Mouse (Mus musculus): ENCODE measurements at regions not wholly inside any gene's neighbourhood (a gene's known extent, or its start where the extent isn't known, plus 50 kb on each side); places are given as distances from the start of the nearest gene placed in this dataset.

DNA sequence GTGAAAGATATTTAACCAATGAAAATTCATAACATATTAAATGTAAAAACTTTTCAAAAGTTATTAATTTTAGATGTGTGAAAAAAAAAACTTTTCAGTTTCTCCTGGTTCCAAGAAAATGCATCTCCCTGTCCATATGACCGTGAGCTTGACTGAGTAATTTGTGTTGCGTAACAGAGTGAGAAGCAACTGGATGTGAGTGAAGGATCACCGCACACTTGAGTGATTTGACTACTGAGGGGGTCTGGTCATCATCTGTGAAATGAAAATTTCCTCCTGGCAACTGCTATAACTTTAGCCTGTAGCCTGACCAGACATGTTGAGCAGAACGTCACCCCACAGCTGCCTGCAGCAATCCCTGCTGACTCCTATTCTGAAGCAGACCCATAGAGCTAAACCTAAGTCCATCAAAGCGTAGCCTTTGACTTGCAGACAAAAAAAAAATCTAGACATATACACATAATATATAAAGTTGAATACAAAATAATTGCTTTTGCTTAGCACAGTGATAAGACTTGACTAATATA, 461.2 kb downstream of the Brinp3 start:
- Histone ChIP-seq H3K27me3 (ENCODE audit: control insufficient read depth, insufficient read depth, low read depth, low read length) (no peaks in the 10 kb centered on the region), H3K27ac (ENCODE audit: low read length) (no peak overlapping the region), H3K4me1 (ENCODE audit: control insufficient read depth, insufficient read depth, low read length) (no peaks in the 10 kb centered on the region), H3K4me3 (ENCODE audit: low read depth, low read length) (no peak overlapping the region), H3K4me2 (ENCODE audit: low read length) (no peak overlapping the region), H3K9me3 (replicated peaks; ENCODE audit: control insufficient read depth, low read length, poor library complexity, severe bottlenecking) (no peaks in the 10 kb centered on the region), H3K9ac (ENCODE audit: low read depth, low read length) (no peak overlapping the region), H3K36me3 (ENCODE audit: control insufficient read depth, insufficient read depth, low read length) (no peaks in the 10 kb centered on the region)
- WGBS, result 81% methylated on average over 5 of the region's 5 CpGs
- ATAC-seq, result no peak

DNA sequence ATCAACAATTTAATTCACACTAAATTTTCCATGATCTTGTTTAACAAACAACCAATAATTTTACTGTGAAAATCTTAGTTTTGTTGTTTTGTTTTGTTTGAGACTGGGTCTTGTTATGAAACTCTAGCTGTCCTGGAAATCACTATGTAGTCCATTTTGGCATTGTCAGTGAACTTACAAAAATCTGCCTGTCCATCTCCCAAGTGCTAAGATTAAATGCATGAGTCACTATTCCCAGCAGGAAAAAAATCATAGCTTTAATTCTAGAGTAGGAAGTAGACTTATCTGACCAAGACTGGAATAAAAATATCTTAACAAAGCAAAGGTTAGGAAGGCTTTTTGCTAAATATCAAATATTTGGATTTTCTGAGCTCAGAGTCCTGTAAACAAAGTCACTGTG, 461.8 kb downstream of the Brinp3 start:
- Histone ChIP-seq H3K36me3 (ENCODE audit: control insufficient read depth, insufficient read depth, low read length) (no peaks in the 10 kb centered on the region), H3K4me2 (ENCODE audit: low read length) (no peak overlapping the region), H3K27ac (ENCODE audit: low read length) (no peak overlapping the region), H3K9me3 (replicated peaks; ENCODE audit: control insufficient read depth, low read length, poor library complexity, severe bottlenecking) (no peaks in the 10 kb centered on the region), H3K4me1 (ENCODE audit: control insufficient read depth, insufficient read depth, low read length) (no peaks in the 10 kb centered on the region), H3K9ac (ENCODE audit: low read depth, low read length) (no peak overlapping the region), H3K4me3 (ENCODE audit: low read depth, low read length) (no peak overlapping the region), H3K27me3 (ENCODE audit: control insufficient read depth, insufficient read depth, low read depth, low read length) (no peaks in the 10 kb centered on the region)
- no peak for ATAC-seq

DNA sequence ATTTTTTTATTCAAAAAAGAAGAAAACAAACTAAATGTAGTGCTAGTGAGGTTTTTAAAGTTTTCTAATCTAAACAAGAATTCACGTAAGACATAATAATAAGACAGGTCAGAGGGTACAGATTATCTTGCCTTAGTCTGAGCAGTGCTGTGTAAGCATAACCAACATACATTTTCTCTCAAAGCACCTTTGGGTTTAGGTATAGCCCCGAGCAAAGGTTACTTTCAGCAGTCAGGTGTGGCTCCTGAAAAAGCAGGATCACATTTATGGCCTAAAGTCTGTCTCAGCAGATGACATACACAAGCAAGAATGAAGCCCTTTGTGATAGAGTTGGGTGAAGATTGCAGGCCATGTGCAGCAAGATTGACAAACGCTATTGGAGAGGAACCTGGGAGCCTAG, 465.9 kb downstream of the Brinp3 start:
- ATAC-seq, result no peak
- Histone ChIP-seq H3K27ac (ENCODE audit: low read length) (no peak overlapping the region), H3K36me3 (ENCODE audit: control insufficient read depth, insufficient read depth, low read length) (no peaks in the 10 kb centered on the region), H3K27me3 (ENCODE audit: control insufficient read depth, insufficient read depth, low read depth, low read length) (no peaks in the 10 kb centered on the region), H3K4me2 (ENCODE audit: low read length) (no peak overlapping the region), H3K4me3 (ENCODE audit: low read depth, low read length) (no peak overlapping the region), H3K9ac (ENCODE audit: low read depth, low read length) (no peak overlapping the region), H3K9me3 (replicated peaks; ENCODE audit: control insufficient read depth, low read length, poor library complexity, severe bottlenecking) (no peaks in the 10 kb centered on the region), H3K4me1 (ENCODE audit: control insufficient read depth, insufficient read depth, low read length) (no peaks in the 10 kb centered on the region)
- 84% methylated on average over 3 of the region's 3 CpGs for WGBS

DNA sequence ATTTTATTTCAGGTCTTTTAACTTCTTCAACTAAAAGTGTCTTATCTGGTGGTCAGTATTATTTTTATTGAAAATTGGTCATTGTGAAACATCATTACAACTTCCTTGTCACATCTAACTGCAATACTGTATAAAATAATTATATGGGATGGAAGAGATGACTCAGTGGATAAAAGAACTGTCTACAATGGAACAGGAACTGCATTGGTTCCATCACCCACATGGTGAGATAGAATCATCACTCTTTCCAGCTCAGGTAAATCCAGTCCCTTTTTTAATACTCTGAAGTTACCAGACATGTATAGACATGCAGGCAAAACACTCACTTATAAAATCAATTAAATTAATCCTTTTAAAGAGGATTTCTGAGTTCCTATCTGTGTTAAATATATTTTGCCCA, 473.0 kb downstream of the Brinp3 start:
- no peaks in the 10 kb centered on the region for H3K36me3 ChIP-seq (ENCODE audit: control insufficient read depth, insufficient read depth, low read length)
- no peak overlapping the region for H3K4me2 ChIP-seq (ENCODE audit: low read length)
- no peak for ATAC-seq
- no peak overlapping the region for H3K27ac ChIP-seq (ENCODE audit: low read length)
- H3K9ac ChIP-seq (ENCODE audit: low read depth, low read length), result no peak overlapping the region
- no peaks in the 10 kb centered on the region for H3K9me3 ChIP-seq (replicated peaks; ENCODE audit: control insufficient read depth, low read length, poor library complexity, severe bottlenecking)
- no peak overlapping the region for H3K4me3 ChIP-seq (ENCODE audit: low read depth, low read length)
- no peaks in the 10 kb centered on the region for H3K27me3 ChIP-seq (ENCODE audit: control insufficient read depth, insufficient read depth, low read depth, low read length)
- H3K4me1 ChIP-seq (ENCODE audit: control insufficient read depth, insufficient read depth, low read length), result no peaks in the 10 kb centered on the region

DNA sequence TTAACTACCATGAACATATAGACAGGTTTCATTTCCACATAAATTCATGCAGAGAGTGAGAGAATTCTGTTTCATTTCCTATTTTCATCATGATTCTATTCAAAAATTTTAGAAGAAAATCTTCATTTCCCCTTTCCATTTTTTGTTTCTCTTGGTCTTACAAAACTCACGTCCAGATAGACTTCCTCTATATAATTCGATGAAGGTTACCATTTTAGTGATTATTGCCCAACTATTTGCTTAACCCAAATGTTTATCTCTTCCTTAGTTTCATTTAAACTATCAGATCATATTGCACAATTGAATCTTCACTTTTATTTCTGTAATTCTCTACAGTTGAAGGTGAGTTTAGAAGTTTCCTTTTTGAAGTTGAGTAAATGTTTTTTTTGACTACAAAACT, 473.4 kb downstream of the Brinp3 start:
- Histone ChIP-seq H3K4me1 (ENCODE audit: control insufficient read depth, insufficient read depth, low read length) (no peaks in the 10 kb centered on the region), H3K4me3 (ENCODE audit: low read depth, low read length) (no peak overlapping the region), H3K9me3 (replicated peaks; ENCODE audit: control insufficient read depth, low read length, poor library complexity, severe bottlenecking) (no peaks in the 10 kb centered on the region), H3K27me3 (ENCODE audit: control insufficient read depth, insufficient read depth, low read depth, low read length) (no peaks in the 10 kb centered on the region), H3K36me3 (ENCODE audit: control insufficient read depth, insufficient read depth, low read length) (no peaks in the 10 kb centered on the region), H3K9ac (ENCODE audit: low read depth, low read length) (no peak overlapping the region), H3K27ac (ENCODE audit: low read length) (no peak overlapping the region), H3K4me2 (ENCODE audit: low read length) (no peak overlapping the region)
- WGBS, result 92% methylated on average over 2 of the region's 2 CpGs
- no peak for ATAC-seq

DNA sequence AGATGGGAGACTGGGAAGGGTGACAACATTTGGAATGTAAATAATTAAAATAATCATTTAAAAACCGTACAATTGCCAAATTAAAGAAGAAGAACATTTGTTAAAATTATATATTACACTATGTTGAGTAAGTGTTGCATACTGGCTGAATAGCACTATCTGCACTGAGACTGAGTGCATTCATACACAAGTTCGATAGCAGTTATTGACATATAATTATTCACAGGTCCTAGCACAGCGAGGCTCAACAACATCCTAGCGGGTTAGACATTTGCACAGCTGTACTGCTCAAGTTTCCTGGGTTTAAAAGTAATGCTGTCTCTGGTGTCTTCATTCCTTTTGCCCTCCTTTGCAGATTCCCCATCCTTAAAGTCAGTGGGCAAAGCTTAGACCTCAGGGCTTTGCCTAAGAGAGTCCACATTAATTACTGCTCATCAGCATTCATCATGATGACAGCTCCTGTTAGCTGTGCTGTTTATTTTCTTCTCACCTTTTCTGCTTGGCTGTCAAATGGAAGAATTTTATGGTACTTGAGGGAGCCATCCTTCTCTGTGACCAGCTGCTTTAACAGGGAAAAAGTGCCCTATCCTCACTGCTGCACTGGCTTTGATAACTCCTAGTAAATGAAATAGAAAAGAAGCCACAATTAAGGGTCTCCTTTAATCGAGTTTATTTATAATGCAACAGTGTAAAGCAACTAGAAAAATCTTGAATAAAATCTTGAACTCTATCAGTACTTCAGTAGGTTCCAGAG, 489.1 kb downstream of the Brinp3 start:
- no peaks in the 10 kb centered on the region for H3K27me3 ChIP-seq (ENCODE audit: control insufficient read depth, insufficient read depth, low read depth, low read length)
- no peaks in the 10 kb centered on the region for H3K9me3 ChIP-seq (replicated peaks; ENCODE audit: control insufficient read depth, low read length, poor library complexity, severe bottlenecking)
- no peak for ATAC-seq
- no peaks in the 10 kb centered on the region for H3K36me3 ChIP-seq (ENCODE audit: control insufficient read depth, insufficient read depth, low read length)
- H3K9ac ChIP-seq (ENCODE audit: low read depth, low read length), result no peak overlapping the region
- H3K4me1 ChIP-seq (ENCODE audit: control insufficient read depth, insufficient read depth, low read length), result no peaks in the 10 kb centered on the region
- H3K4me2 ChIP-seq (ENCODE audit: low read length), result no peak overlapping the region
- no peak overlapping the region for H3K4me3 ChIP-seq (ENCODE audit: low read depth, low read length)
- no peak overlapping the region for H3K27ac ChIP-seq (ENCODE audit: low read length)
- 86% methylated on average over 5 of the region's 5 CpGs for WGBS

DNA sequence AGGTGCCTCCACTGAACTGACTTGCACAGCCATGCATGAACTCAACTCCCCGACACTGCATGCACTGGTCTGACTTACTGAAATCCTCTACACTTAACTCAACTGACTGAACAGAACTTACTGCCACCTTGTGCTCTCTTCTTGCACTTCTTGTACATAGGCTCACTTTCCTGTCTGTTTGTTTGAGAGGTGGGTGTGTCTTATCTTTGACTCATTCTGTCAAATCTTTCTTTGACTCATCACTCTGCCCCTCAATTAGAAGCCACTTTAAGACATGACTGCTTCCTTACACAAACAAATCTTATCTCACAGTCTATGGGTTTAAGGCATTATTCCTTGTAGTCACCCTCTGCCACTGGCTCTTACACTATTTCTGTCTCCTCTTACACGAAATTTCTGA, 505.5 kb downstream of the Brinp3 start:
- Histone ChIP-seq H3K4me2 (ENCODE audit: low read length) (no peak overlapping the region), H3K36me3 (ENCODE audit: control insufficient read depth, insufficient read depth, low read length) (no peaks in the 10 kb centered on the region), H3K9me3 (replicated peaks; ENCODE audit: control insufficient read depth, low read length, poor library complexity, severe bottlenecking) (no peaks in the 10 kb centered on the region), H3K4me1 (ENCODE audit: control insufficient read depth, insufficient read depth, low read length) (no peaks in the 10 kb centered on the region), H3K9ac (ENCODE audit: low read depth, low read length) (no peak overlapping the region), H3K27me3 (ENCODE audit: control insufficient read depth, insufficient read depth, low read depth, low read length) (no peaks in the 10 kb centered on the region), H3K27ac (ENCODE audit: low read length) (no peak overlapping the region), H3K4me3 (ENCODE audit: low read depth, low read length) (no peak overlapping the region)
- no peak for ATAC-seq
- 50% methylated on average over 2 of the region's 2 CpGs for WGBS

DNA sequence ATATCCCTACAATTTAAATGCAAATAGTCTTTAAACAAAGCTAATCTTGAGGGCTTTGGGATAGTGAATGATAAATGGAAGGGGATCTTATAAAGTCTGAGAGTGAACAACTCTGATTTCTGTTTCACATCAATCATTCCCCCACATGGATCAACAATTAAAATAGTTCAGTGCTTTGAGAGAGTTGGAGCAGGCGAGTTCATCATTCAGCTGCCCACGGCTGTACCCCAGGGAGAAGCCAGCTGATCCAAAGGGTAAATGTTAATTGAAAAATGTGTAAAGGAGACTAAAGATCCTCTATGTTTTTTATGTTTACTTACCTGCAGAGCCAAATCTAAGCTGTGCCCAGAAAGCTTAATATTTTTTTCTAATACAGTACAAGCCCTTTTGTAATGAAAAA, 553.2 kb downstream of the Brinp3 start:
- Histone ChIP-seq H3K4me1 (ENCODE audit: control insufficient read depth, insufficient read depth, low read length) (no peaks in the 10 kb centered on the region), H3K4me3 (ENCODE audit: low read depth, low read length) (no peak overlapping the region), H3K36me3 (ENCODE audit: control insufficient read depth, insufficient read depth, low read length) (no peaks in the 10 kb centered on the region), H3K4me2 (ENCODE audit: low read length) (no peak overlapping the region), H3K9ac (ENCODE audit: low read depth, low read length) (no peak overlapping the region), H3K27ac (ENCODE audit: low read length) (no peak overlapping the region), H3K9me3 (replicated peaks; ENCODE audit: control insufficient read depth, low read length, poor library complexity, severe bottlenecking) (no peaks in the 10 kb centered on the region), H3K27me3 (ENCODE audit: control insufficient read depth, insufficient read depth, low read depth, low read length) (no peaks in the 10 kb centered on the region)
- ATAC-seq, result no peak
- WGBS, result 29% methylated on average over 2 of the region's 2 CpGs

DNA sequence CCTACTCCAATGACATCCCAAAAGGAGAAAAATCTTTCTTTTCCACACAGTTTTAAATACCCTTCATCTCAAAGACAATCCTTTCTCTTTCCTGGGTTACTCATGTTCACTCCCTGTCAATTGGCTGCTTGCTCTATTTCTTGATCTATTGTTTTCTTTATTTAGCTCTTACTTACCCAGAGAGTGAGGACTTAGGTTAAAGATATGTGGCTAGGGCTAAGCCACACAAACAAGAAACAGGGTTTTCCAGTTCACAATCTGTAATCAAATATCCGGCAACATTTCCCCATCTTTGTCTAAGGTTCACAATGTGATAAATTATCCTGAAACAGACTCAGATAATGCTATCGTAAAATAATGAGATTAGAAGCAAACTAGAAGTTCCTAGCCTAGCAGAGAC, 563.9 kb downstream of the Brinp3 start:
- no peak for ATAC-seq
- Histone ChIP-seq H3K27me3 (ENCODE audit: control insufficient read depth, insufficient read depth, low read depth, low read length) (no peaks in the 10 kb centered on the region), H3K36me3 (ENCODE audit: control insufficient read depth, insufficient read depth, low read length) (no peaks in the 10 kb centered on the region), H3K9ac (ENCODE audit: low read depth, low read length) (no peak overlapping the region), H3K4me1 (ENCODE audit: control insufficient read depth, insufficient read depth, low read length) (no peaks in the 10 kb centered on the region), H3K27ac (ENCODE audit: low read length) (no peak overlapping the region), H3K4me3 (ENCODE audit: low read depth, low read length) (no peak overlapping the region), H3K9me3 (replicated peaks; ENCODE audit: control insufficient read depth, low read length, poor library complexity, severe bottlenecking) (no peaks in the 10 kb centered on the region), H3K4me2 (ENCODE audit: low read length) (no peak overlapping the region)
- WGBS, result 52% methylated on average over 2 of the region's 2 CpGs
